Mouse (Mus musculus) small intestine, adult 2 months (tissue): ENCODE data around the gene Extl1. TPM values are rescaled to one million over a fixed set of nuclear protein-coding genes. Genes with fewer than 3 reads are reported as not detected.

Experiments used
- H3K27ac ChIP-seq: fragments of 200-500 bp; 2 replicates; pipeline ENCODE4 v1.5.1; 2012; ENCODE audit warnings: low read depth, low read length, control low read depth, inconsistent platforms; ENCODE audit not compliant: insufficient read depth
- H3K27me3 ChIP-seq: fragments of 200-500 bp; 2 replicates; pipeline ENCODE4 v1.6.1; 2012; ENCODE audit warnings: mild to moderate bottlenecking, moderate library complexity, low read length, inconsistent platforms; ENCODE audit not compliant: control insufficient read depth, insufficient read depth
- H3K36me3 ChIP-seq: fragments of 200-500 bp; 2 replicates; pipeline ENCODE4 v1.6.1; 2012; ENCODE audit warnings: mild to moderate bottlenecking, low read length, control low read depth, inconsistent platforms; ENCODE audit not compliant: control insufficient read depth, insufficient read depth
- H3K4me1 ChIP-seq: fragments of 200-500 bp; 2 replicates; pipeline ENCODE4 v1.6.1; 2012; ENCODE audit warnings: low read length, inconsistent platforms, mixed read lengths; ENCODE audit not compliant: control insufficient read depth, insufficient read depth, insufficient read length
- H3K4me3 ChIP-seq: fragments of 200-500 bp; 2 replicates; pipeline ENCODE4 v1.5.1; 2012; ENCODE audit warnings: low read depth, mild to moderate bottlenecking, control low read depth, inconsistent platforms, low read length, moderate library complexity
- CTCF ChIP-seq: fragments of 200-500 bp; IDR thresholded peaks from 2 replicates; pipeline ENCODE4 v1.5.1; 2012; ENCODE audit warnings: low read depth, mild to moderate bottlenecking, control low read depth, inconsistent platforms, low read length, moderate library complexity, mixed read lengths; ENCODE audit not compliant: insufficient replicate concordance, insufficient read length; ENCODE audit errors: extremely low read depth
- POLR2A ChIP-seq: fragments of 200-500 bp; IDR thresholded peaks from 2 replicates; pipeline ENCODE4 v1.6.1; 2012; ENCODE audit warnings: low read depth, mild to moderate bottlenecking, control low read depth, inconsistent platforms, low read length, moderate library complexity
- WGBS: fragments of 180-500 bp; shearing (Covaris S2); methylation state at CpG from one replicate; pipeline ENCODE4 v1.1.7; 2018; 5-methylcytosine and 5-hydroxymethylcytosine counted together
- polyA plus RNA-seq: library from polyadenylated mRNA; depleted of rRNA; stranded (reverse); fragments of >200 nt; gene quantifications from 2 replicates; pipeline ENCODE4 v1.2.3, GENCODE M21; 2012

Gene Extl1
- polyA plus RNA-seq, 1 experiment = 1.5 TPM

DNA sequence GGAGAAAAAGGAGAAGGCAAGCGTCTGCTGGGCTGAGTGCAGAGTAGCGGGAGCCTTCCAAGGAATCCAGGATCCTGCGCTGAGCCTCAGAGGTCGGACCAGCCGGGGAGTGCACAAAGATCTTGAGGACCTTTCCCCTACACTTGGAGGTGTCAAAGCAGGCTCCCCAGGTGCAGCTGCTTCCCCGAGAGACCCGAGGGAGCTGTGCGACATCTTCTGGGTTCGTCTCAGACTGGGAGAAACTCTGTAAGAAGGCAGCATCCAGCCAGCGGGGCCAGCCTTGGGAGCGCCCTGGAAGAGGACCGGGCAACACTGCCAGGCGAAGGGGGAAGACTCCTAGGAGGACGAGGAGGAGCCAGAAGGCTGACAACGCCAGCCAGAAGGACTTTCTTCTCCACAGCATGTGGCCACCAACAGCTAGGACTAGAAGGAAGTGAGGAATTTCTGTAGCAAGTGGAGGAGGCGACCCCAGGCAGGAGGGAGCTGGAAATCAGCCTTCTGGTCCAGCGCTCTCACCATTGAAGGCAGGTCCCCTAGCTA lies 12.3 kb downstream of the Extl1 start:
- WGBS = 2% methylated on average over 17 of the region's 17 CpGs
- H3K27ac ChIP-seq = no peak overlapping the region
- no peaks in the 10 kb centered on the region for H3K36me3 ChIP-seq
- TF ChIP-seq POLR2A (no peak), CTCF (no peak)
- H3K27me3 ChIP-seq = peaks cover 20% of the 10 kb centered on the region
- H3K4me3 ChIP-seq = peak overlapping the region; percentile 64
- peaks cover 14% of the 10 kb centered on the region for H3K4me1 ChIP-seq

DNA sequence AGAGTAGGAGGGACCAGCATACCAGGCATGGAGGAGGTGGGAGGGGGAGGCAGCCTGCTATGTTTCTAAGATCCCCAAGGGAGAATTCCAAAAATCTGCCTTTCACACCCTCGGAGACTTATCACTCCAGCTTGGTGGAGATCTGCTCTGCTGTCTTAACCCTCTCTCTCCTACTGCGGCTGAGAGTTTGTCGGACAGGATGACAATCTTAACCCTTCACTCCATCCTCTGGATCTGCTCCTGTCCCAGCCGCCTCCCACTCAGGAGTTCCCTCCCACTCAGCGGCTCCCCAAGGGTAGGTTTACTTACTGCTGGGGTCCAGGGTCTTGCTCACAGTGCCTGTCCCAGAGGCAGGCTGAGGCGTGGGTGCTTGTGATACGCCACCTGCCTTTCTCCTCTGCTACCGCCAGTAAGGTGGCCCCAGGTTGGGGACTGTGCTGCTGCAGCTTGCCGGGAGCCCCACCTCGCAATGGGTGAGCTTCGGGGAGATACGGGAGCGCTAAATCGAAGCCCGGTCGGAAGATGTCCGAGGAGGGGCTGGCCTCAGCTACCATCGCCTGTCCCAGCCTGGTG lies 12.9 kb downstream of the Extl1 start:
- no peaks in the 10 kb centered on the region for H3K36me3 ChIP-seq
- H3K27me3 ChIP-seq = peaks cover 20% of the 10 kb centered on the region
- peaks cover 14% of the 10 kb centered on the region for H3K4me1 ChIP-seq
- no peak overlapping the region for H3K27ac ChIP-seq
- peak overlapping the region; percentile 64 for H3K4me3 ChIP-seq
- 4% methylated on average over 18 of the region's 18 CpGs for WGBS
- no peak for TF ChIP-seq POLR2A
- TF ChIP-seq CTCF = no peak

DNA sequence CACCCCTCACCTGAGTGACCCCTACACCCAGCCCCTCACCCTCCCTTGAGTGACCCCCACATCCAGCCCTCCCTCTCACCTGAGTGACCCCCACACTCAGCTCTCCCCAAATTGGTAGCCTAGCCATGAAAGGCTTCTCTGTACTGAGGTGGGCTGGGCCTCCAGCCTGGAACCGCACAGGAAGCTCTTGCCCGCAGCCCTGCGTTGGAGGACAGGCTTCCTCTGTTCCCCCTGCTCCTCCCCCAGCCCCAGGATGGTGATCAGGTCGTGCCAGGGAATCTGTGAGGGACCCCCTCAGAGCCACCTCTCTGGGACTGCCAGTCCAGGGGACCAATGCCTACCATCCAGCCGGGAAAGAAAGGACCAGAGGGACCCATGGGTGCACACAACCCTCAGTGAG lies 18.4 kb downstream of the Extl1 start:
- no peaks in the 10 kb centered on the region for H3K36me3 ChIP-seq
- peaks cover 1% of the 10 kb centered on the region; the same call in 1 of the 2 replicates for H3K27me3 ChIP-seq
- H3K4me1 ChIP-seq = peaks cover 2% of the 10 kb centered on the region; the same call in 1 of the 2 replicates
- no peak overlapping the region for H3K4me3 ChIP-seq
- TF ChIP-seq POLR2A (no peak), CTCF (no peak)
- H3K27ac ChIP-seq = no peak overlapping the region
- 59% methylated on average over 5 of the region's 5 CpGs for WGBS

DNA sequence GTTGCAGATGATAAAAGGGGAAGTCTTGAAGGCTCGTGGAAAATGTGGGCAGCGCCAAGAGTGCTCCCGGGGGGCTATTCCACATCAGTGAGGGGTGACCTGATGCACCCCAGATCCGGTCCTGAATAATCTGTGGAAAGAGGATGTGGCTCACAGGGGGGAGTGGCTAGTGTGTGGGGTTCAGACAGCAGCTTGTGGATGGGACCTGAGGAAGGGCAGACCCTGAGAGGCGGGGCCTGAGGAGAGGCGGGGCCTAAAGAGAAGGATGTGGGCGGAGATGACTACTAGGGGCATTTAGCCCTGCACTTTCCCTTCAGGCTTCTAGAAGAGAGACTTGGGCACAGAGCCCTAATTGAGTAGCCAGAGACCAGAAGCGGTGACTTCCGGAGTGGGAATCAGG lies 21.1 kb downstream of the Extl1 start:
- H3K27me3 ChIP-seq = no peaks in the 10 kb centered on the region
- no peak overlapping the region for H3K27ac ChIP-seq
- peak overlapping the region; percentile 13 for H3K4me3 ChIP-seq
- H3K36me3 ChIP-seq = no peaks in the 10 kb centered on the region
- WGBS = 53% methylated on average over 9 of the region's 9 CpGs
- TF ChIP-seq CTCF (no peak), POLR2A (no peak)
- H3K4me1 ChIP-seq = peaks cover 6% of the 10 kb centered on the region

DNA sequence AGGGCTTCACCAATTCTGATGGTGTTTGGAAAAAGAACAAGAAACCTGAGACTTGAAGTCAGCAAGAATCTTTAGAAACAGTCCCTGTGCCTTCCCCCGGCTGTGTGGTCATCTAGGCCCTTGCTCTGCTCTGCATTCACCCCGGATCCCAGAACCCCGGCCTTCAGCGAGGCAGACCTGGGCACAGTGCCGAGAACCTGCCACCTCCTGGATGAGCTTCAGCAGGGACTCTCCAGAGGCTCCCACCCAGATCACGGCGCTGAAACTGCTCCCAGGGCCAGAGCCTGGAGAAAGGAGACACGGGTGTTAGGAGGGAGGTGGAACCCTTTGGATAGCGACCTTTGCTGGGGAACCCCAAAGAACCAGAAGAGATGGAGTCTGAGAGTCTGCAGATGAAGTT lies 21.5 kb downstream of the Extl1 start:
- Histone ChIP-seq H3K27me3 (no peaks in the 10 kb centered on the region), H3K36me3 (no peaks in the 10 kb centered on the region), H3K27ac (no peak overlapping the region), H3K4me3 (no peak overlapping the region), H3K4me1 (peaks cover 8% of the 10 kb centered on the region)
- TF ChIP-seq CTCF = no peak
- no peak for TF ChIP-seq POLR2A
- 67% methylated on average over 9 of the region's 9 CpGs for WGBS

DNA sequence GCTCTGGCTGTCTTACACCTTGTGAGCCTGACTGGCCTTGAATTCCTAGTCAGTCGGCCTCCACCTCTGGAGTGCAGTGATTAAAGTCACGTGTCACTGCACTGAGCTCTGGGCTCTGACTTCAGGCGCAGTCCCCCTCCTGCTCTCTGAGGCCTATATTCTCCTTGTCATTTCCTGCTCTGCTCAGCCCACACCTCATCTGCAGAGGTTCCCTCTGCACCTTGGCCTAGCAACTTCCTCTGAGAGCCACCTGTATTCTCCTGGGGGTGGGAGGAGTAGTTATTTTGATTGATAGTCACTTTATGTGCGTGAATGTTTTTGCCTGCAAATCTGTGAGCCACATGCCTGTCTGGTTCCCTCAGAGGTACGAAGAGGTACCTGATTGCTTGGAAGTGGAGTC lies 22.4 kb downstream of the Extl1 start:
- 11% methylated on average over 5 of the region's 5 CpGs for WGBS
- no peak for TF ChIP-seq POLR2A
- TF ChIP-seq CTCF = no peak
- Histone ChIP-seq H3K27me3 (no peaks in the 10 kb centered on the region), H3K27ac (peak overlapping the region; percentile 29), H3K4me1 (peaks cover 15% of the 10 kb centered on the region), H3K36me3 (no peaks in the 10 kb centered on the region), H3K4me3 (no peak overlapping the region)

DNA sequence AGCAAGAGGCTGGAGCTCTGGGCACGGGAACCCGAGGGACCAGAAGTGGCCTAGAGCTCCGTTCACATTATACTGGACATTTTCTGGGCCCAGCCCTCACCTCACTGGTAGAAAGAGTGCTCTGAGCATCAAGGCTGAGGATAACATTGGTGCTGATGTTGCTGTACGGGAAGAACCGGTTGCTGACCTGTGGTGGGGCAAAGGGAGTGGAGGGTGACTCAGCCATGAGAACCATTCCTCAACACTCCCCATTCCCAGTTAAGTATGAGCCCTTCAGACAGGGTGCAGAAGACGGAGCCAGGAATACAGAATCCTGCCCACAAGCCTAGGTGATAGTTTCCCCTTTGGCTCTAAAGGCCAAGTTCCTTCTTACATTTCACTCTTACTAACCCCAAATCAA lies 24.0 kb downstream of the Extl1 start:
- 79% methylated on average over 6 of the region's 6 CpGs for WGBS
- no peak overlapping the region for H3K4me3 ChIP-seq

More for the DNA sequence above, 24.0 kb downstream of the Extl1 start:
- Histone ChIP-seq H3K27ac (no peak overlapping the region), H3K27me3 (no peaks in the 10 kb centered on the region), H3K4me1 (peaks cover 24% of the 10 kb centered on the region), H3K36me3 (no peaks in the 10 kb centered on the region)
- TF ChIP-seq POLR2A = no peak
- no peak for TF ChIP-seq CTCF
